Mouse (Mus musculus): ENCODE measurements around the gene Slc35f5.

Gene Slc35f5

DNA sequence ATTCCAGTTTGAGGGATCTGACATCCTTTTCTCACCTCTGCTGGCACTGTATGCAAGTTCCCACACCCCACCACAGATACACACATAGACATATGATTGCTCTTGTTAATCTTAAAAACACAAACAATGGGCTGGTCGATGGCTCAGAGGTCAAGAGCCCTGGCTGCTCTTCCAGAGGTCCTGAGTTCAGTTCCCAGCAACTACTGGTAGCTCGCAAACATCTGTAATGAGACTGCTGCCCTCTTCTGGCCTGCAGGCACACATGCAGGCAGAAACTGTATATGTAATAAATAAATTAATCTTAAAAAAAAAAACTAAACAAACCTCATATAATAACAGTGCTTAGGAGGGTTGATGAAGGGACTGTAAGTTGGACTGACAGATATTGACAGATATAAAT lies 13.8 kb downstream of the Slc35f5 start:
- DNase-seq (ENCODE audit: low read depth), result peak; percentile 43

DNA sequence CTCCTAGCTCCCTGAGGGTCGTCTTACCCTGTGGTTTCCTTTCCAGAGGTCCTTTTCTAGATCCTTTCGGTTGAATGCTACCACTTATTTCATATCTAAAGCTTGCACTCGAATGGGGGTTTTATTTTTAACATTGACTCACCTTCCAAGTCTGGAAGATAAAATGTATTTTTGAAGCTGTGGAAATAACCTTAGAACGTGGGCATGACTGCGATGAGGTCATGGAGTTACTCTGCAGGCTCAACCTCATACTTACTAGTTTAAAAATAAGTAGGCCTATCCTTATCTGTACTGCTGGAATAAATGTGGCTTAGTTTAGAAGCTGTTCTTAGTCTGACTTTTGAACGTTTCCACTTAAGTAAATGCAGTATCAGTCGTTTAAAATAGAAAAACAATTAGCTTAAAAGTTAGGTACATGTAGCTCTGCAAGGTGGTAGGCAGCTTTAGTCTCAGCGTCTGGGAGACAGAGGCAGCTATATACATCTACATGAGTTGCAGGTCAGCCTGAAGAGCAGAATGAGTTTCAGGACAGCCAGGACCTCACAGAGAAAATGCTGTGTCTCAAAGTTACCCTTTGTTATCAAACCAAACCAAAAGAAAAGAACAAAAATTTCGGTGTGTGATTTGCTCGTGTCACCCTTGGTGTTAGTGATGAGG lies 15.2 kb downstream of the Slc35f5 start:
- peak; percentile 36 for DNase-seq (ENCODE audit: low read depth)

DNA sequence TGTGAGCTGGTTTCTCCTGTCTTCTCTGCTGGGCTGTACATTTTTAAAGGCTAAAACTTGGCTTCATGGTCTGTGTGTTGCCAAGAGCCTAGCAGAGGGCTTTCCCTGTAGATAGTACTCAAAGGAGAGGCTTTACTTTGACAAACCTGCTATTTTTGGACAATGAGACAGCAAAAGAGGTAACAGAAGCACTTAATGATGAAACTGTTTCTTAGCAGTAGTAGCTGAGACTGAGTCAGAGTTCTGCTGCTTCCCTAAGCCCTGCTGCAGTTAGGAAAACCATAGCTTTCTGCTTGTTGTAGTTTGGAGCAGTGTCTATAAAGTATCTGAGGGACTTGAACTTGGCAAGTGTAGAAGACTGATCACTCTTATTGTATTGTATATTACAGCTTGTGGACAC lies 16.6 kb downstream of the Slc35f5 start:
- DNase-seq (ENCODE audit: low read depth), result peak; percentile 60

DNA sequence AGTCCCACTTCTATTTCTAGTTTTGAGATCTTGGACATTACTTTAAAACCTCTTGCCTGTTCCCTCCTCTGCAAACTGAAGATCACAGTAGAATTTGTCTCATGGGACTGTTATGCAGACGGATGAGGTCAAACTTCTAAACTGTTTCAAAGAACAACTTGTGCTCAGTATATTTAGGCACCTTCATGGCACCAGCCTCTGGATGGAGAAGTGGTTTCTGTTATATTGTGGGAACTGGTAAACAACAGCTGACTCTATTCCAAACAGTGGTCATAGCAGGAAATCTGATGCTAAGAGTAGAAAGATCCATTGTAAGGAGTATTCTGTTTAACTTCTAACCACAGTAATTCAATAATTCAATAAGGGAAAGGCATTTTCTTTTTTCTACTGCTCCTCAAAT lies 17.7 kb downstream of the Slc35f5 start:
- no peak for DNase-seq (ENCODE audit: low read depth)

DNA sequence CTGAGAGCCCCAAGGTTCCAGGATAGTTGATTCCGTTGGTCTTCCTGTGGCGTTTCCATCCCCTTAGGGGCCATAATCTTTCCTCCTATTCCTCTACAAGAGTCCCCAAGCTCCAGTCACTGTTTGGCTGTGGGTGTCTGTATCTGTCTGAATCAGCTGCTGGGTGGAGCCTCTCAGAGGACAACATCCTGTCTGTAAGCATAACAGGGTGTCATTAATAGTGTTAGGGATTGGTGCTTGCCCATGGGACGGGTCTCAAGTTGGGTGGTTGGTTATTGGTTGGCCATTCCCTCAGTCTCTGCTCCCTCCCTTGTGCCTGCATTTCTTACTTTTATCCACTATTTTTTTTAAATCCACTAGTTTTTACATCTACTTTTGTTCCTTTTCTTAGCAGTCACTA lies 20.7 kb downstream of the Slc35f5 start:
- no peak for DNase-seq (ENCODE audit: low read depth)

DNA sequence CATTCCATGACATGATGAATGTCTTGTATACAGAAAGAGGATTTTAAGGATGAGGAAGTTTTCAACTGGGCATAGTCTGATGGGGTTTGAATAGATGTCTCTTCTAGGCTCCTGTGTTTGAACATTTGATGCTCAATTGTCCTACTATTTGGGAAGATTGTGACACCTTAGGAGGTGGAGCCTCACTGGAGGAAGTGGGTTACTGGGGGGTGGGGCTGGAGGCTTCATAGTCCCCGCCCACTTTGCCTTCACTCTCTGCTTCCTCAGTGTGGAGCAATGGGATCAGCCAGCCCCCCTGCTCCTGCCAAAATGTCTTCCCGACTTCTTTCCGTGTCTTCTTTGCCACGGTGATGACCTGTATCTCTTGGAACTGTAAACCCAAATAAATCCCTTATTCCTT lies 43.2 kb downstream of the Slc35f5 start:
- DNase-seq (ENCODE audit: low read depth), result peak; percentile 11

DNA sequence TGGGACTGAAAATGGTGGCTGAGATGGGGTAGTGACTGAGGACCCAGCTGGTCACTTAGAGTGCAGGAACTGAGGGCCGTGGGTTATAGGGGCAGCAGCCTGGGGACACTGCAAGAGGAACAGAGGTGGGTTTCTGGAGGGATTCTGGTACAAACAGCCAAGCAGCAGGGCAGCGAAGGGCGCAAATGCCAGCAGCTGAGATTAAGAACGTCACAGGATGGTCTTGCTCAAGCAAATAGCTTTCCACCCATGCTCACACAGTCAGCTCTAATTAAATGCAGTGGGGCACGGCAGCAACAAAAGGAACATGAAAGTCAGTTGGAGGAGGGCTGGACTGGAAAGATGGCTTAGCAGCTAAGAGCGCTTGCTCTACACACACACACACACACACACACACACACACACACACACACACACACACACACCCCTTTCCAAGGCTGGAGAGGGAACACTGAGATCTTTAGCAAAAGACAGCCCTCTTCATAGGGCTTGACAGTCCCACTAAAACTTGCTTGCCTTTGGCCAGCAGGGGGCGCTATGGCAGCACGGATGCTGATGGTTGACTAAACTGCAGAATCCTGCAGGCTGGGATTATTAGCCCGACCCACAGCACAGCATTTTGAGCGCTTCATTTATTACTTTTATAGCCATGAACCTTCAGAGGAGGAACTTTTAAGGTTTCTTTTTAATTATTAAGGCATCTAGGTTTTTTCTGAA lies 46.9 kb downstream of the Slc35f5 start:
- DNase-seq (ENCODE audit: low read depth), result peak; percentile 79

DNA sequence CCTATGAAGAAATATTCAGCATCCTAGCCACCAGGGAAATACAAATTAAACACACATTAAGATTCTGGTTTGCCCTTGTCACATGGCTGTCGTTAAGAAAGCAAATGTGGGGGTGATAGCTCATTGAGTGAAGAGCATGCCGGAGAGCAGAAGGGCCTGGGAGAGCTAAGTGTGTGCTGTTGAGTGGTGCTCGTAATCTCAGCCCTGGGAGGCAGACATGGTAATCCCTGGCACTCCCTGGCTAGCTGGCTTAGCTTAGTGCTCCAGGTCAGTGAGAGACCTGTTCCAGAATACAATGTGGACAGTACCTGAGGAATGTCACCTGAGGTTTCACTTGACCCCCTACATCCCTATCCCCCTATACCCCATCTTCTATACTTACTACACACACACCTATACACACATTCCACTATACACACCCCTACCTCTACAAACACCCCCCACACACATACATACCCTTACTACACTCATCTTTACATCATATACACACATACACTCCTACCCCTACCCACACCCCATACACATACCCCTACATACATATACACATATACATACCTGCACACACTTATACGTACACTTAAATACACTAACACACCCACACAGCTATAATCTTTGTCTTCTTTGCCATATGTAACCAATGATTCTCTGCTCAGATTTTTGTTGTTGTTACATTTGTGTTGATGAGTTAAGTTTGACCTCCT lies 64.1 kb downstream of the Slc35f5 start:
- DNase-seq (ENCODE audit: low read depth), result no peak

DNA sequence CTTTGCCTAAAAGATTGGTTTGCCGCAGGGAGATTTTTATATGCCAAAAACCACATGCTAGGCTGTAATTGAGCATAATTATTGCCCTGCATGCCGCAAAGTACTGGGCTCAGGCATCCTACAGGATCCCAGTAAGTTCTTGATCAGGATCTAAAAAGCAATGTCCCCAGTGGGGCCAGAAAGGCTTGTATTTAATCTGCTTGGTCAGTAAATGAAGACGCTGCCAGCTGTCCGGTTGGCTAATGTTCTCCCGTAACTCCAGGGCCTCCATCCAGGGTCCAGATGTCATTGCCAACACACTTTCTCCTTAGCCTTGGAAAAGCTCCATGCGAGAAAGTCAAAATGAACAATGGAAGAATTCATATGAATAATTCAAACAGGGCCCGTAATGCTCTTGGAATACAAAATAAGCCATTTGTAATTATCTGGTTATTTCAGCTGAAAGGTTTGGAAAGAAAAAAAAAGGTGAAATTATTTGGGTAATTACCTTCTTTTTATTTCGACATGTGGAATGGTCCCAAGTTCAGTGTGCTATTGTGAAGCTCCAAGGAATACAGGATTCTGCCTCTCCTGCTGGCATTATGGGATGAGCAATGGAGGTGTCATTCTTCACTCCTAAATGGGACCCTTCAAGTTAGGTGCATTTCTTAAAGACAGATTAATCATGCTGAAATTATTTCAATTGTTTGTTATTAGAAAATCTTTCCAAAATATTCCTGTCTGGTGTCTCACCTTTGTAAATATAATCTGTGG lies 79.3 kb downstream of the Slc35f5 start:
- no peak for DNase-seq (ENCODE audit: low read depth)

DNA sequence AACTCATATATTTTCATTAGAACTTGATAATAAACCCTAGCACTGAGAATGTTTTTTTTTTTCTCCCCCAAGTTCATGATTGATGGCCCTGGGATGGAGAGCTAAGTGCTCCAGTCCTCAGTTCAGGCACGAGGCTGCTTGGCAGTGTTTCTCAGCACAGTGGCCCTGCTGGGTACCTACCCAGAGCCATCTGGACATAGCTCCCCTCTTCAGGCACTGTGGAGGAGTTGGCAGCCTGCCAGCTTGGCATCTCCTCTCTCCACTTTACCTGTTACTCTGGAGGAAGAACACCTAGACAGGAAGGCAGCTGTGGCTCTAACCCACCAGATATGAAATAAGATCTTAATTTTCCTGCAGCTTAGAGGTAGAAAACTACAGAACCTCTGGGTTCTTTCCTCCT lies 83.2 kb downstream of the Slc35f5 start:
- no peak for DNase-seq (ENCODE audit: low read depth)

Data from 416B (cell line).